In the genomic region with DNA sequence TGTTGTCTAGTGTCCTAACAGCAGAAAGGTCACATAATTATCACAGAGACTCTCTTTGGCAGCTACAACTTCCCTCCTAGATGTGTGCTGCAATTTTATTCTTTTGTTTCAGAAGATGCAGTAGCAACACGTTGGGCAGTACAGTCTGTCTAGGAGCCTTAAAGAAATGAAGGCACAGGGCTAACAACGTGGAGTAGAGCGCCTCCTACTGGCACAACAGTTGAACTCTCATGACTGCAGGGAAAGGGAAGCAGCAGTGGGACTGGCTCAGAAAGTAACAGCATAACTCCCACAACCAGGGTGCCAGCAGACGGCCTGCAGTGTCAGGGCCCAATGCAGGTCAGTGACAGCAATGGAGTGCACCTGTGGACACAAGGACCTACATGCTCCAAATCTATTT, we compare ENCODE assay signal across 9 mouse cellular contexts. TPM values are rescaled to one million over a fixed set of nuclear protein-coding genes. Genes with fewer than 3 reads are reported as not detected.
A peak's percentile ranks its signal among the peaks of the same experiment; 100 is the strongest.
DNase-seq lines count a peak whose midpoint lies in the region; ATAC-seq and TF ChIP-seq lines count a peak whose summit lies in the region.
"Had no signal": no experiment of that assay in that cellular context is flagged by ENCODE, and none has a peak within 500 bp of the region (broad histone marks: within the 10 kb centered on the region; RNA-seq: fewer than 3 reads in every experiment).

No protein-coding gene starts in this region.

- no peak overlapping the region for H3K4me2 ChIP-seq in hindbrain, embryonic 15.5 days
- H3K4me2 ChIP-seq: liver, embryonic 15.5 days had no signal

- no peak overlapping the region for H3K27ac ChIP-seq in cerebellum, adult 2 months (ENCODE audit: insufficient read depth, low read length)
- H3K27ac ChIP-seq in hindbrain, embryonic 15.5 days (replicated peaks): no peak overlapping the region
- H3K27ac ChIP-seq: liver, embryonic 15.5 days had no signal

- 2% methylated on average over 4 of the region's 4 CpGs for whole genome bisulfite sequencing in cerebellum, adult 2 months
- WGBS in hindbrain, embryonic 15.5 days: 3% methylated on average over 4 of the region's 4 CpGs

- peak; percentile 96 for ATAC-seq in frontal cortex, adult (ENCODE audit: low TSS enrichment)
- ATAC-seq in hindbrain, embryonic 15.5 days (ENCODE audit: low FRiP score, low read depth): peak; percentile 85; the same call in 1 of the 2 replicates

- H3K9me3 ChIP-seq in hindbrain, embryonic 15.5 days: no peaks in the 10 kb centered on the region
- H3K9me3 ChIP-seq: liver, embryonic 15.5 days had no signal

- DNase-seq in Muller cell, postnatal 12 days (ENCODE audit: inconsistent ontology term): peak; percentile 62
- peak; percentile 57 to 64 for DNase-seq in cerebellum, adult 2 months
- DNase-seq in layer of hippocampus, postnatal 14 days (ENCODE audit: low spot score in 2 of 2): peak; percentile 38 to 67
- DNase-seq in lung, postnatal 25 days (ENCODE audit: low spot score): peak; percentile 73
- DNase-seq in retina, postnatal 1 day: peak; percentile 85
- DNase-seq in thymus, postnatal 4 days: peak; percentile 78

- no peaks in the 10 kb centered on the region for H3K36me3 ChIP-seq in hindbrain, embryonic 15.5 days

- H3K27me3 ChIP-seq in cerebellum, adult 2 months (ENCODE audit: control insufficient read depth, insufficient read depth, low read length): no peaks in the 10 kb centered on the region
- H3K27me3 ChIP-seq in hindbrain, embryonic 15.5 days: no peaks in the 10 kb centered on the region
- H3K27me3 ChIP-seq: liver, embryonic 15.5 days had no signal

- H3K9ac ChIP-seq in hindbrain, embryonic 15.5 days: no peak overlapping the region
- H3K9ac ChIP-seq: liver, embryonic 15.5 days had no signal

- peak; percentile 90 for TF ChIP-seq CTCF in cerebellum, adult 2 months (IDR thresholded peaks at IDR 0.05; ENCODE audit: borderline replicate concordance, insufficient read depth, low read depth, low read length)

- TF ChIP-seq POLR2A in cerebellum, adult 2 months (IDR thresholded peaks at IDR 0.05; ENCODE audit: borderline replicate concordance, insufficient read depth, low read length): no peak

- H3K4me1 ChIP-seq in cerebellum, adult 2 months (ENCODE audit: control insufficient read depth, insufficient read depth, low read length): no peaks in the 10 kb centered on the region
- no peaks in the 10 kb centered on the region for H3K4me1 ChIP-seq in hindbrain, embryonic 15.5 days (replicated peaks)
- H3K4me1 ChIP-seq: liver, embryonic 15.5 days had no signal

- no peak overlapping the region for H3K4me3 ChIP-seq in cerebellum, adult 2 months (replicated peaks; ENCODE audit: insufficient read depth, low read depth, low read length)
- H3K4me3 ChIP-seq in hindbrain, embryonic 15.5 days: no peak overlapping the region
- H3K4me3 ChIP-seq: liver, embryonic 15.5 days had no signal

RNA-seq across cellular contexts. Expression of gene Aftph, which starts 50.4 kb away (rescaled TPM):
- 105 and 107 TPM in 2 replicates for polyA plus RNA-seq in cerebellum, adult 2 months (2012; rRNA removed)
- 32.1 and 37.1 TPM in 2 replicates for polyA plus RNA-seq in hindbrain, embryonic 15.5 days (2015; fragmentation: Nextera tagmentation; extraction: Ambion mirVana)
- total RNA-seq in layer of hippocampus, postnatal 14 days (2021): 10 to 100 TPM; 57.6 to 61.1 TPM
